Mouse (Mus musculus) spleen, adult 2 months (tissue): ENCODE measurements around the gene Txndc2. TPM values are rescaled to one million over a fixed set of nuclear protein-coding genes. Genes with fewer than 3 reads are reported as not detected.

Source experiments
- DNase-seq, 2 experiments: peaks; one replicate each; pipeline versions ENCODE4 v3.0.0 to v3.0.0-alpha.2; 2012 to 2021; ENCODE audit warnings: low spot score in 2 of 2, low read depth in 1 of 2
- H3K27ac ChIP-seq: fragments of 200-500 bp; 2 replicates; pipeline ENCODE4 v1.5.1; 2012; ENCODE audit warnings: low read length, inconsistent platforms; ENCODE audit not compliant: insufficient read depth
- H3K27me3 ChIP-seq: fragments of 200-500 bp; 2 replicates; pipeline ENCODE4 v1.6.1; 2012; ENCODE audit warnings: mild to moderate bottlenecking, moderate library complexity, low read length, inconsistent platforms; ENCODE audit not compliant: control insufficient read depth, insufficient read depth
- H3K36me3 ChIP-seq: fragments of 200-500 bp; 2 replicates; pipeline ENCODE4 v1.6.1; 2012; ENCODE audit warnings: mild to moderate bottlenecking, low read length, inconsistent platforms; ENCODE audit not compliant: control insufficient read depth, insufficient read depth
- H3K4me1 ChIP-seq: fragments of 200-500 bp; 2 replicates; pipeline ENCODE4 v1.6.1; 2011; ENCODE audit warnings: inconsistent platforms; ENCODE audit not compliant: control insufficient read depth, insufficient read depth, insufficient read length
- H3K4me3 ChIP-seq: fragments of 200-500 bp; 2 replicates; pipeline ENCODE4 v1.5.1; 2011; ENCODE audit warnings: mild to moderate bottlenecking, inconsistent platforms; ENCODE audit not compliant: insufficient read depth, insufficient read length; ENCODE audit errors: extremely low read depth
- CTCF ChIP-seq: fragments of 200-500 bp; IDR thresholded peaks from 2 replicates; pipeline ENCODE4 v1.5.1; 2011; ENCODE audit warnings: mild to moderate bottlenecking, inconsistent platforms; ENCODE audit not compliant: insufficient read depth, insufficient read length, insufficient replicate concordance; ENCODE audit errors: extremely low read depth
- POLR2A ChIP-seq: fragments of 200-500 bp; IDR thresholded peaks from 2 replicates; pipeline ENCODE4 v1.6.1; 2011; ENCODE audit warnings: low read depth, low read length, inconsistent platforms
- WGBS: fragments of 180-500 bp; shearing (Covaris S2); methylation state at CpG from one replicate; pipeline ENCODE4 v1.1.7; 2018; 5-methylcytosine and 5-hydroxymethylcytosine counted together
- polyA plus RNA-seq: library from polyadenylated mRNA; depleted of rRNA; stranded (reverse); fragments of >200 nt; gene quantifications from 2 replicates; pipeline ENCODE4 v1.2.3, GENCODE M21; 2012

Gene Txndc2
- polyA plus RNA-seq, 1 experiment: not detected

- Histone ChIP-seq H3K27ac (no peak overlapping the region), H3K4me1 (no peaks in the 10 kb centered on the region), H3K27me3 (no peaks in the 10 kb centered on the region), H3K4me3 (no peak overlapping the region), H3K36me3 (no peaks in the 10 kb centered on the region)
- whole genome bisulfite sequencing: 80% methylated on average over 17 of the region's 17 CpGs
- DNase-seq: no peak
- TF ChIP-seq POLR2A: no peak
- TF ChIP-seq CTCF: no peak
These were observed 24.6 kb upstream of the Txndc2 start for GRCm38 (mm10) chr17:65666388-65667161.

GRCm38 (mm10) chr17:65665786-65666387 lies 23.9 kb upstream of the Txndc2 start:
- Histone ChIP-seq H3K27me3 (no peaks in the 10 kb centered on the region), H3K4me3 (no peak overlapping the region), H3K4me1 (no peaks in the 10 kb centered on the region), H3K27ac (no peak overlapping the region), H3K36me3 (no peaks in the 10 kb centered on the region)
- TF ChIP-seq CTCF: no peak
- no peak for TF ChIP-seq POLR2A
- DNase-seq: no peak
- 91% methylated on average over 12 of the region's 12 CpGs for WGBS

- no peak for DNase-seq
- Histone ChIP-seq H3K4me1 (no peaks in the 10 kb centered on the region), H3K27me3 (no peaks in the 10 kb centered on the region), H3K36me3 (no peaks in the 10 kb centered on the region), H3K4me3 (no peak overlapping the region), H3K27ac (no peak overlapping the region)
- TF ChIP-seq POLR2A (no peak), CTCF (no peak)
- WGBS: 79% methylated on average over 14 of the region's 14 CpGs
These were observed 21.5 kb upstream of the Txndc2 start for GRCm38 (mm10) chr17:65663329-65664078.

- H3K36me3 ChIP-seq: no peaks in the 10 kb centered on the region
- no peak for DNase-seq
- H3K27ac ChIP-seq: no peak overlapping the region
- H3K27me3 ChIP-seq: no peaks in the 10 kb centered on the region
- H3K4me3 ChIP-seq: no peak overlapping the region
- H3K4me1 ChIP-seq: no peaks in the 10 kb centered on the region
- 90% methylated on average over 3 of the region's 3 CpGs for WGBS
- TF ChIP-seq CTCF: no peak
These were observed 20.7 kb upstream of the Txndc2 start for GRCm38 (mm10) chr17:65662662-65663061.

GRCm38 (mm10) chr17:65658416-65658815 lies 16.4 kb upstream of the Txndc2 start:
- no peaks in the 10 kb centered on the region for H3K4me1 ChIP-seq
- no peak for DNase-seq
- no peak overlapping the region for H3K4me3 ChIP-seq
- H3K27ac ChIP-seq: no peak overlapping the region
- WGBS: 12% methylated on average over 2 of the region's 2 CpGs
- no peaks in the 10 kb centered on the region for H3K36me3 ChIP-seq
- no peaks in the 10 kb centered on the region for H3K27me3 ChIP-seq
- TF ChIP-seq CTCF: no peak
- TF ChIP-seq POLR2A: no peak

GRCm38 (mm10) chr17:65657958-65658357 lies 16.0 kb upstream of the Txndc2 start:
- no peak for DNase-seq
- Histone ChIP-seq H3K27me3 (no peaks in the 10 kb centered on the region), H3K27ac (no peak overlapping the region), H3K36me3 (no peaks in the 10 kb centered on the region), H3K4me1 (no peaks in the 10 kb centered on the region), H3K4me3 (no peak overlapping the region)
- TF ChIP-seq POLR2A (no peak), CTCF (no peak)
- WGBS: 92% methylated on average over 9 of the region's 9 CpGs

GRCm38 (mm10) chr17:65656731-65657130 lies 14.8 kb upstream of the Txndc2 start:
- H3K4me1 ChIP-seq: no peaks in the 10 kb centered on the region
- no peak overlapping the region; the same call in 1 of the 2 replicates for H3K27ac ChIP-seq
- H3K27me3 ChIP-seq: no peaks in the 10 kb centered on the region
- no peak for DNase-seq
- 75% methylated on average over 6 of the region's 6 CpGs for WGBS
- TF ChIP-seq POLR2A (no peak), CTCF (no peak)
- no peak overlapping the region for H3K4me3 ChIP-seq
- H3K36me3 ChIP-seq: no peaks in the 10 kb centered on the region
